Mouse (Mus musculus) cerebellum, adult (tissue): Measurements from ENCODE around the gene Primpol.

ENCODE experiments used
- ATAC-seq: cut with Nextera tagmentation; 2 replicates; pipeline ENCODE4 v1.9.2; 2017; ENCODE audit warnings: mild to moderate bottlenecking, moderate library complexity, mixed read lengths; ENCODE audit not compliant: insufficient number of reproducible peaks, low FRiP score, low TSS enrichment

Gene Primpol

GRCm38 (mm10) chr8:46616879-46617689 is at the start of gene Primpol, which contains the start of gene Casp3:
TSS of gene Primpol (minus strand) at chr8:46617212.
TSS of gene Casp3 (plus strand) at chr8:46617291.
- ATAC-seq: peak; percentile 86

GRCm38 (mm10) chr8:46655919-46656318 is 38.9 kb upstream of the Primpol start:
- no peak for ATAC-seq

- no peak for ATAC-seq
Measured at GRCm38 (mm10) chr8:46651872-46652271, 34.9 kb upstream of the Primpol start.

- ATAC-seq: no peak
Measured at GRCm38 (mm10) chr8:46648421-46648820, 31.4 kb upstream of the Primpol start.

GRCm38 (mm10) chr8:46641272-46641671 is 24.3 kb upstream of the Primpol start:
- no peak for ATAC-seq

GRCm38 (mm10) chr8:46639852-46640251 is 22.8 kb upstream of the Primpol start:
- ATAC-seq: no peak

- ATAC-seq: peak; percentile 90
Measured at GRCm38 (mm10) chr8:46639010-46639571, 22.1 kb upstream of the Primpol start.

- ATAC-seq: no peak
Measured at GRCm38 (mm10) chr8:46630932-46631331, 13.9 kb upstream of the Primpol start.

- no peak for ATAC-seq
Measured at GRCm38 (mm10) chr8:46630422-46630821, 13.4 kb upstream of the Primpol start.

GRCm38 (mm10) chr8:46628645-46629044 is 11.6 kb upstream of the Primpol start:
- ATAC-seq: no peak

GRCm38 (mm10) chr8:46627881-46628280 is 10.9 kb upstream of the Primpol start:
- ATAC-seq: no peak

- no peak for ATAC-seq
Measured at GRCm38 (mm10) chr8:46626642-46627041, 9.6 kb upstream of the Primpol start.

GRCm38 (mm10) chr8:46625166-46625565 is 8.2 kb upstream of the Primpol start:
- no peak for ATAC-seq

GRCm38 (mm10) chr8:46622446-46623270 is 5.6 kb upstream of the Primpol start:
- no peak for ATAC-seq

GRCm38 (mm10) chr8:46618639-46619320 is 1.8 kb upstream of the Primpol start:
- ATAC-seq: no peak

GRCm38 (mm10) chr8:46617690-46618620 is 943 bp upstream of the Primpol start:
- peak; percentile 39; the same call in 1 of the 2 replicates for ATAC-seq

GRCm38 (mm10) chr8:46615936-46616335 is 1.1 kb downstream of the Primpol start:
- no peak for ATAC-seq

- ATAC-seq: no peak
Measured at GRCm38 (mm10) chr8:46613377-46613776, 3.6 kb downstream of the Primpol start.

- no peak for ATAC-seq
Measured at GRCm38 (mm10) chr8:46612913-46613312, 4.1 kb downstream of the Primpol start.
